Mouse (Mus musculus): ENCODE measurements at regions not wholly inside any gene's neighbourhood (a gene's known extent, or its start where the extent isn't known, plus 50 kb on each side); places are given as distances from the start of the nearest gene placed in this dataset.

GRCm38 (mm10) chr5:111538560-111539450, 121.6 kb downstream of the Mn1 start:
- ATAC-seq (replicated peaks; ENCODE audit: low FRiP score) (no peak), DNase-seq (ENCODE audit: low spot score) (no peak)
- no peaks in the 10 kb centered on the region for H3K36me3 ChIP-seq (ENCODE audit: control insufficient read depth, insufficient read depth, low read length)
- H3K9ac ChIP-seq (ENCODE audit: low read depth, low read length) = no peak overlapping the region
- H3K4me2 ChIP-seq = no peak overlapping the region
- no peak overlapping the region for H3K4me3 ChIP-seq (ENCODE audit: low read depth, low read length)
- 0 out of 2 replicates have a peak, but pooled peaks cover 2% of the 10 kb centered on the region for H3K4me1 ChIP-seq (replicated peaks; ENCODE audit: control insufficient read depth, insufficient read depth, low read length)
- 76% methylated on average over 13 of the region's 13 CpGs for WGBS
- H3K9me3 ChIP-seq (ENCODE audit: control insufficient read depth, low read length) = no peaks in the 10 kb centered on the region
- no peak overlapping the region for H3K27ac ChIP-seq (ENCODE audit: low read depth, low read length)
- no peaks in the 10 kb centered on the region; the same call in none of the 2 replicates for H3K27me3 ChIP-seq (replicated peaks; ENCODE audit: control insufficient read depth, insufficient read depth, low read length)

- Histone ChIP-seq H3K4me3 (ENCODE audit: low read depth, low read length) (no peak overlapping the region), H3K9ac (ENCODE audit: low read depth, low read length) (no peak overlapping the region), H3K4me2 (no peak overlapping the region), H3K27me3 (replicated peaks; ENCODE audit: control insufficient read depth, insufficient read depth, low read length) (peaks cover 3% of the 10 kb centered on the region; the same call in 1 of the 2 replicates), H3K27ac (ENCODE audit: low read depth, low read length) (no peak overlapping the region), H3K9me3 (ENCODE audit: control insufficient read depth, low read length) (no peaks in the 10 kb centered on the region), H3K4me1 (replicated peaks; ENCODE audit: control insufficient read depth, insufficient read depth, low read length) (0 out of 2 replicates have a peak, but pooled peaks cover 2% of the 10 kb centered on the region), H3K36me3 (ENCODE audit: control insufficient read depth, insufficient read depth, low read length) (no peaks in the 10 kb centered on the region)
- 42% methylated on average over 3 of the region's 3 CpGs for WGBS
- DNase-seq (ENCODE audit: low spot score) (no peak), ATAC-seq (replicated peaks; ENCODE audit: low FRiP score) (no peak)
These were observed 123.3 kb downstream of the Mn1 start for GRCm38 (mm10) chr5:111540486-111540885.

GRCm38 (mm10) chr5:111542077-111542476, 124.9 kb downstream of the Mn1 start:
- ATAC-seq (replicated peaks; ENCODE audit: low FRiP score) = no peak
- H3K36me3 ChIP-seq (ENCODE audit: control insufficient read depth, insufficient read depth, low read length) = no peaks in the 10 kb centered on the region
- H3K9me3 ChIP-seq (ENCODE audit: control insufficient read depth, low read length) = no peaks in the 10 kb centered on the region
- H3K27ac ChIP-seq (ENCODE audit: low read depth, low read length) = no peak overlapping the region
- no peak overlapping the region for H3K9ac ChIP-seq (ENCODE audit: low read depth, low read length)
- H3K4me1 ChIP-seq (replicated peaks; ENCODE audit: control insufficient read depth, insufficient read depth, low read length) = no peaks in the 10 kb centered on the region
- no peak overlapping the region for H3K4me2 ChIP-seq
- no peak overlapping the region for H3K4me3 ChIP-seq (ENCODE audit: low read depth, low read length)
- WGBS = 55% methylated on average over 3 of the region's 3 CpGs
- 0 out of 2 replicates have a peak, but pooled peaks cover 3% of the 10 kb centered on the region for H3K27me3 ChIP-seq (replicated peaks; ENCODE audit: control insufficient read depth, insufficient read depth, low read length)
- DNase-seq (ENCODE audit: low spot score) = no peak

- H3K4me2 ChIP-seq = no peak overlapping the region
- no peak for ATAC-seq (replicated peaks; ENCODE audit: low FRiP score)
- H3K4me1 ChIP-seq (replicated peaks; ENCODE audit: control insufficient read depth, insufficient read depth, low read length) = no peaks in the 10 kb centered on the region
- no peak overlapping the region for H3K9ac ChIP-seq (ENCODE audit: low read depth, low read length)
- WGBS = 74% methylated on average over 9 of the region's 9 CpGs
- H3K4me3 ChIP-seq (ENCODE audit: low read depth, low read length) = no peak overlapping the region
- no peaks in the 10 kb centered on the region for H3K36me3 ChIP-seq (ENCODE audit: control insufficient read depth, insufficient read depth, low read length)
- no peaks in the 10 kb centered on the region for H3K9me3 ChIP-seq (ENCODE audit: control insufficient read depth, low read length)
- 0 out of 2 replicates have a peak, but pooled peaks cover 3% of the 10 kb centered on the region for H3K27me3 ChIP-seq (replicated peaks; ENCODE audit: control insufficient read depth, insufficient read depth, low read length)
- H3K27ac ChIP-seq (ENCODE audit: low read depth, low read length) = no peak overlapping the region
- DNase-seq (ENCODE audit: low spot score) = no peak
These were observed 126.7 kb downstream of the Mn1 start for GRCm38 (mm10) chr5:111543721-111544495.

- ATAC-seq (replicated peaks; ENCODE audit: low FRiP score) (no peak), DNase-seq (ENCODE audit: low spot score) (no peak)
- Histone ChIP-seq H3K36me3 (ENCODE audit: control insufficient read depth, insufficient read depth, low read length) (no peaks in the 10 kb centered on the region), H3K27me3 (replicated peaks; ENCODE audit: control insufficient read depth, insufficient read depth, low read length) (no peaks in the 10 kb centered on the region; the same call in 1 of the 2 replicates), H3K4me3 (ENCODE audit: low read depth, low read length) (no peak overlapping the region), H3K27ac (ENCODE audit: low read depth, low read length) (no peak overlapping the region), H3K4me2 (no peak overlapping the region), H3K9ac (ENCODE audit: low read depth, low read length) (no peak overlapping the region), H3K4me1 (replicated peaks; ENCODE audit: control insufficient read depth, insufficient read depth, low read length) (no peaks in the 10 kb centered on the region; the same call in none of the 2 replicates), H3K9me3 (ENCODE audit: control insufficient read depth, low read length) (no peaks in the 10 kb centered on the region)
- WGBS = 53% methylated on average over 16 of the region's 16 CpGs
These were observed 136.6 kb downstream of the Mn1 start for GRCm38 (mm10) chr5:111553471-111554382.

GRCm38 (mm10) chr5:111554551-111555311, 137.6 kb downstream of the Mn1 start:
- H3K4me3 ChIP-seq (ENCODE audit: low read depth, low read length) = no peak overlapping the region
- no peak overlapping the region; the same call in 1 of the 2 replicates for H3K27ac ChIP-seq (ENCODE audit: low read depth, low read length)
- H3K36me3 ChIP-seq (ENCODE audit: control insufficient read depth, insufficient read depth, low read length) = no peaks in the 10 kb centered on the region

GRCm38 (mm10) chr5:111555312-111555957, 138.3 kb downstream of the Mn1 start:
- peak overlapping the region; percentile 38; the same call in 1 of the 2 replicates for H3K27ac ChIP-seq (ENCODE audit: low read depth, low read length)
- ATAC-seq (replicated peaks; ENCODE audit: low FRiP score) = no peak
- H3K4me3 ChIP-seq (ENCODE audit: low read depth, low read length) = no peak overlapping the region
- 35% methylated on average over 5 of the region's 5 CpGs for WGBS
- no peak overlapping the region for H3K9ac ChIP-seq (ENCODE audit: low read depth, low read length)
- H3K9me3 ChIP-seq (ENCODE audit: control insufficient read depth, low read length) = no peaks in the 10 kb centered on the region
- H3K27me3 ChIP-seq (replicated peaks; ENCODE audit: control insufficient read depth, insufficient read depth, low read length) = no peaks in the 10 kb centered on the region; the same call in 1 of the 2 replicates
- no peaks in the 10 kb centered on the region for H3K36me3 ChIP-seq (ENCODE audit: control insufficient read depth, insufficient read depth, low read length)
- no peak for DNase-seq (ENCODE audit: low spot score)
- no peaks in the 10 kb centered on the region; the same call in 1 of the 2 replicates for H3K4me1 ChIP-seq (replicated peaks; ENCODE audit: control insufficient read depth, insufficient read depth, low read length)
- no peak overlapping the region for H3K4me2 ChIP-seq

More at GRCm38 (mm10) chr5:111554551-111555311, 137.6 kb downstream of the Mn1 start:
- no peak for DNase-seq (ENCODE audit: low spot score)
- Histone ChIP-seq H3K4me1 (replicated peaks; ENCODE audit: control insufficient read depth, insufficient read depth, low read length) (no peaks in the 10 kb centered on the region; the same call in none of the 2 replicates), H3K9ac (ENCODE audit: low read depth, low read length) (no peak overlapping the region), H3K4me2 (no peak overlapping the region), H3K27me3 (replicated peaks; ENCODE audit: control insufficient read depth, insufficient read depth, low read length) (no peaks in the 10 kb centered on the region; the same call in 1 of the 2 replicates), H3K9me3 (ENCODE audit: control insufficient read depth, low read length) (no peaks in the 10 kb centered on the region)
- WGBS = 39% methylated on average over 24 of the region's 24 CpGs
- no peak for ATAC-seq (replicated peaks; ENCODE audit: low FRiP score)

Data from liver, embryonic 11.5 days (tissue).